Mouse (Mus musculus): ENCODE measurements around the gene Sap30bp. TPM values are rescaled to one million over a fixed set of nuclear protein-coding genes. Genes with fewer than 3 reads are reported as not detected.

The Sap30bp gene
- total RNA-seq, 1 experiment = 63.5 TPM

DNA sequence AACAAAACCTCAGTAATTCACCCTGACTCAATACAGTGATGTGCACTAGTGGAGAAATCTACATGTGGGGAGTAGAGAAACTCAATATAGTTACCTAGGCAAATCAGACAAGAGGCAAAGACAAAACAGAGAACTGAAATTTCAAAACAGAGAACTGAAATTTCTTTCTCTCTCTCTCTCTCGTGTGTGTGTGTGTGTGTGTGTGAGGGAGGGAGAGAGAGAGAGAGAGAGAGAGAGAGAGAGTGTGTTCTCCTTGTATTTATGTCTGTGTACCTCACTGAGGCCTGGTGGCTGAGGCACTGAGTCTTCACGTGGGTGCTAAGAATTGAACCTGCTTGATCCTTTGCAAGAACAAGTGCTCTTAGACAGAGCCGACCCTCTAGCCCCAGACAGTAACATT lies 3.3 kb upstream of the Sap30bp start:
- 0 out of 4 replicates have a peak, but pooled peaks cover 0 to 5% of the 10 kb centered on the region in 2 experiments for H3K4me1 ChIP-seq (ENCODE audit: control insufficient read depth in 2 of 2, insufficient read depth in 2 of 2, low read length in 2 of 2, poor library complexity in 1 of 2)
- H3K9ac ChIP-seq (ENCODE audit: insufficient read depth, low read depth, low read length, poor library complexity, severe bottlenecking) = no peak overlapping the region
- no peak overlapping the region for H3K27ac ChIP-seq (ENCODE audit: insufficient read depth, low read depth, low read length, poor library complexity, severe bottlenecking)
- H3K36me3 ChIP-seq (ENCODE audit: control insufficient read depth, insufficient read depth, low read length, poor library complexity, severe bottlenecking) = peaks cover 17% of the 10 kb centered on the region
- no peak for DNase-seq (ENCODE audit: low read depth, low spot score)
- in situ Hi-C loops (cut with MboI; ENCODE audit: low sequenced_read_pairs in 2 of 2, unreplicated experiment in 2 of 2) = no loop called here
- no peak for TF ChIP-seq MAFK (IDR thresholded peaks at IDR 0.05; ENCODE audit: insufficient read depth, low read depth, low read length)
- TF ChIP-seq ZC3H11A (IDR thresholded peaks at IDR 0.05; ENCODE audit: borderline replicate concordance, low read depth, low read length) = no peak
- no peak for TF ChIP-seq HCFC1 (IDR thresholded peaks at IDR 0.05; ENCODE audit: borderline replicate concordance, insufficient read depth, low read length)
- TF ChIP-seq ZNF384 (IDR thresholded peaks at IDR 0.05; ENCODE audit: low read depth, low read length) = no peak
- TF ChIP-seq CHD2 (IDR thresholded peaks at IDR 0.05; ENCODE audit: low read depth, low read length) = no peak
- no peaks in the 10 kb centered on the region for H3K9me3 ChIP-seq (ENCODE audit: control insufficient read depth, insufficient read depth, low read depth, low read length)
- H3K4me3 ChIP-seq (ENCODE audit: insufficient read depth in 1 of 2, low read depth in 1 of 2, low read length in 2 of 2, poor library complexity in 1 of 2, severe bottlenecking in 1 of 2) = no peak overlapping the region

DNA sequence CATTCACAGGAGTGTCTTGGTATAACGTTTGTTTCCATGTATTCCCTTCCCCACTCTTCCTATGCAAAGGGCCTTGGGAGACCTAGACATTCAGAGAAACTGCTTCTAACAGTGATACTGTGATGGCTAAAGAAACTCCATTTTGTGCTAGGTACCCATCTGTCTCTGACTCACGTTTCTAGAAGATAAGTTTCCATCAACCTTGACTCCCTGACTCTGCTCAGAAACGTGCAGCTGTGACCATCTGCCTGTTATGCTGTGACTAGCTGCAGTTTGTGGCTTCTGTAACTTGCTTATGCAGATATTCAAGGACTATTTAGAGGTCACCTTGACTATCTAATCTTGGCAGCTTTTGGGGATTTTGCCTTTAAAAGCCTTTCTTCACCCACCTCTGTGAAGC lies 1.8 kb upstream of the Sap30bp start:
- Histone ChIP-seq H3K36me3 (ENCODE audit: control insufficient read depth, insufficient read depth, low read length, poor library complexity, severe bottlenecking) (peaks cover 13% of the 10 kb centered on the region), H3K4me1 (ENCODE audit: control insufficient read depth in 2 of 2, insufficient read depth in 2 of 2, low read length in 2 of 2, poor library complexity in 1 of 2) (0 out of 4 replicates have a peak, but pooled peaks cover 0 to 7% of the 10 kb centered on the region in 2 experiments), H3K27ac (ENCODE audit: insufficient read depth, low read depth, low read length, poor library complexity, severe bottlenecking) (no peak overlapping the region), H3K9ac (ENCODE audit: insufficient read depth, low read depth, low read length, poor library complexity, severe bottlenecking) (no peak overlapping the region), H3K9me3 (ENCODE audit: control insufficient read depth, insufficient read depth, low read depth, low read length) (no peaks in the 10 kb centered on the region), H3K4me3 (ENCODE audit: insufficient read depth in 1 of 2, low read depth in 1 of 2, low read length in 2 of 2, poor library complexity in 1 of 2, severe bottlenecking in 1 of 2) (no peak overlapping the region)
- in situ Hi-C loops (cut with MboI; ENCODE audit: low sequenced_read_pairs in 2 of 2, unreplicated experiment in 2 of 2) = no loop called here
- TF ChIP-seq ZNF384 (IDR thresholded peaks at IDR 0.05; ENCODE audit: low read depth, low read length) (no peak), HCFC1 (IDR thresholded peaks at IDR 0.05; ENCODE audit: borderline replicate concordance, insufficient read depth, low read length) (no peak), ZC3H11A (IDR thresholded peaks at IDR 0.05; ENCODE audit: borderline replicate concordance, low read depth, low read length) (no peak), MAFK (IDR thresholded peaks at IDR 0.05; ENCODE audit: insufficient read depth, low read depth, low read length) (no peak), CHD2 (IDR thresholded peaks at IDR 0.05; ENCODE audit: low read depth, low read length) (no peak)
- DNase-seq (ENCODE audit: low read depth, low spot score) = no peak

DNA sequence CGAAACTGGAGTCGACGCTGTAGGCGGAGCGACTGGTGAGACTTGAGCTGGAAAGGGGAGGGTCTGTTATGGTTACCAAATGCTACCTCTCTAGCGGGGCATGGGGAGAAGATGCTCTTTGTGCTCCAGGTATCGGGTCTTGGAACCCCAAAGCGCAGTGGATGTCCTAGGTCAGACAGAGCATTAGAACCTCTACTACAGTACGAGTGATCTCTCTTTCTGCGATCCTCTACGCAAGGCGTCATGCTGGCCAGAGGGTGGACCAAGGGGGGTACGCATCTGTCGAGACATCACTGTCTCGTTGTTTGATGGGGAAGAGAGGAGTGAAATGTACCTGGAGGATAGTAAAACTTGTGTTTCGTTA lies 647 bp downstream of the Sap30bp start:
- Histone ChIP-seq H3K9me3 (ENCODE audit: control insufficient read depth, insufficient read depth, low read depth, low read length) (no peaks in the 10 kb centered on the region), H3K4me1 (ENCODE audit: control insufficient read depth in 2 of 2, insufficient read depth in 2 of 2, low read length in 2 of 2, poor library complexity in 1 of 2) (0 out of 4 replicates have a peak, but pooled peaks cover 0 to 7% of the 10 kb centered on the region in 2 experiments), H3K36me3 (ENCODE audit: control insufficient read depth, insufficient read depth, low read length, poor library complexity, severe bottlenecking) (peaks cover 5% of the 10 kb centered on the region), H3K9ac (ENCODE audit: insufficient read depth, low read depth, low read length, poor library complexity, severe bottlenecking) (peak overlapping the region; percentile 89), H3K4me3 (ENCODE audit: insufficient read depth in 1 of 2, low read depth in 1 of 2, low read length in 2 of 2, poor library complexity in 1 of 2, severe bottlenecking in 1 of 2) (peak overlapping the region; percentile 82 to 92), H3K27ac (ENCODE audit: insufficient read depth, low read depth, low read length, poor library complexity, severe bottlenecking) (no peak overlapping the region)
- no peak for DNase-seq (ENCODE audit: low read depth, low spot score)
- TF ChIP-seq ZC3H11A (IDR thresholded peaks at IDR 0.05; ENCODE audit: borderline replicate concordance, low read depth, low read length) = no peak
- TF ChIP-seq HCFC1 (IDR thresholded peaks at IDR 0.05; ENCODE audit: borderline replicate concordance, insufficient read depth, low read length) = no peak
- TF ChIP-seq CHD2 (IDR thresholded peaks at IDR 0.05; ENCODE audit: low read depth, low read length) = no peak
- no peak for TF ChIP-seq MAFK (IDR thresholded peaks at IDR 0.05; ENCODE audit: insufficient read depth, low read depth, low read length)
- no peak for TF ChIP-seq ZNF384 (IDR thresholded peaks at IDR 0.05; ENCODE audit: low read depth, low read length)
- in situ Hi-C loops (cut with MboI; ENCODE audit: low sequenced_read_pairs in 2 of 2, unreplicated experiment in 2 of 2) = no loop called here

DNA sequence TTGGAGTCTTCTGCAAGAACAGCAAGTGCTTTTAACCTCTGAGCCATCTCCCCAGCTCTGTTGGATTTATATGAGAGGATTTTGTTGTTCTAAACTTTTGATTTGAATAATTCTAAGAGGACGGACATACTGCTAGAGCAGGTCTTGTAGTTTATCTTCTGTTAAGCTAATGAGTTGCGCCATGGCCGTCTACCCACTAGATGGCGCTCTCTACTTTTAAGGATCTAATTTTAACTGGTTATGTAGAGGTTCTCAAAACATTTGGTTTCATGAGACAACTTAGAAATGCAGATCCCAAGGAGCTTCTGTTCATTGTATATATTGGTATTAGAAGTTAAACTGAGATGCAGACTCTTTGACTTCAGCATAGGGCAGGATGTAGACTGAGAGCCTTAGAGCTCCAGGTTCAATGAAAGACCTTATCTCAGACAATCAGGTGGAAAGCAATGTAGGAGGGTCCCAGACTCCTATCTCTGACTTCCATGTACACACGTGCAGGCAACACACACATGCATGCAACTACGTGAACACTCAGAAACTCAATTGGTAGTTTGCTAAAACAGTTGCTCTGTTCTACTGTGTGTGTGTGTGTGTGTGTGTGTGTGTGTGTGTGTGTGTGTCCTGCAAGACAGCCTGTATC lies 6.7 kb downstream of the Sap30bp start:
- Histone ChIP-seq H3K36me3 (ENCODE audit: control insufficient read depth, insufficient read depth, low read length, poor library complexity, severe bottlenecking) (peaks cover 21% of the 10 kb centered on the region), H3K9ac (ENCODE audit: insufficient read depth, low read depth, low read length, poor library complexity, severe bottlenecking) (no peak overlapping the region), H3K4me3 (ENCODE audit: insufficient read depth in 1 of 2, low read depth in 1 of 2, low read length in 2 of 2, poor library complexity in 1 of 2, severe bottlenecking in 1 of 2) (no peak overlapping the region), H3K27ac (ENCODE audit: insufficient read depth, low read depth, low read length, poor library complexity, severe bottlenecking) (no peak overlapping the region), H3K4me1 (ENCODE audit: control insufficient read depth in 2 of 2, insufficient read depth in 2 of 2, low read length in 2 of 2, poor library complexity in 1 of 2) (peaks cover 2% of the 10 kb centered on the region in 2 experiments; a peak in 1 of 4 replicates), H3K9me3 (ENCODE audit: control insufficient read depth, insufficient read depth, low read depth, low read length) (no peaks in the 10 kb centered on the region)
- no peak for DNase-seq (ENCODE audit: low read depth, low spot score)
- TF ChIP-seq HCFC1 (IDR thresholded peaks at IDR 0.05; ENCODE audit: borderline replicate concordance, insufficient read depth, low read length) (no peak), MAFK (IDR thresholded peaks at IDR 0.05; ENCODE audit: insufficient read depth, low read depth, low read length) (no peak), ZNF384 (IDR thresholded peaks at IDR 0.05; ENCODE audit: low read depth, low read length) (no peak), ZC3H11A (IDR thresholded peaks at IDR 0.05; ENCODE audit: borderline replicate concordance, low read depth, low read length) (no peak), CHD2 (IDR thresholded peaks at IDR 0.05; ENCODE audit: low read depth, low read length) (no peak)
- in situ Hi-C loops (cut with MboI; ENCODE audit: low sequenced_read_pairs in 2 of 2, unreplicated experiment in 2 of 2) = loop anchor here in 1 of 2 experiments (5.0 kb wide), 1 partner anchor 57 kb away; no protein-coding TSS in a partner anchor
